Mouse (Mus musculus) lung, postnatal 0 days (tissue): Measurements from ENCODE around the gene Iqck.

ENCODE experiments used
- CTCF ChIP-seq: IDR thresholded peaks from 2 replicates; pipeline ENCODE4 v1.5.1; 2016; ENCODE audit warnings: antibody characterized with exemption, mild to moderate bottlenecking
- EP300 ChIP-seq: IDR thresholded peaks from 2 replicates; pipeline ENCODE4 v1.6.1; 2016; ENCODE audit warnings: antibody characterized with exemption, mild to moderate bottlenecking, control low read depth

GRCm38 (mm10) chr7:118977167-118977543 lies 121.6 kb downstream of the Iqck start:
- TF ChIP-seq CTCF (no peak), EP300 (no peak)
